Mouse (Mus musculus): ENCODE measurements around the gene Dusp9.

Gene Dusp9

DNA sequence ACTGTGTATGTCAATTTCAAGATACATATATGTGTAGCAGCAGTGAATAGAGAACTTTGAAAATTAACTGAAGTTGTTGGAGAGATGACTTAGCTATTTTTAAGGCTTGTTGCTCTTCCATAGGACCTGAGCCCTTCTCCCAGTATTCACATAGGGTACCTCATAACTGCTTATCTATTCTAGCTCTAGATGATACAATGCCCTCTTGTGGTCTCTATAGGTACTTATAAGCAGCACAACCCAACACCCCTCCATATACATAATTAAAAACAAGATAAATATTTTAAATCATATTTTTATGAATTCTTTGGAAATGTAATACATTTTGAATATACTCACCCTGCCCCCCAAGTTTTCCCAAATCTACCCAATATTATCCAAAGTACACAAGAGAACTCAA is 23.9 kb downstream of the Dusp9 start:
- DNase-seq (ENCODE audit: low spot score), result no peak

DNA sequence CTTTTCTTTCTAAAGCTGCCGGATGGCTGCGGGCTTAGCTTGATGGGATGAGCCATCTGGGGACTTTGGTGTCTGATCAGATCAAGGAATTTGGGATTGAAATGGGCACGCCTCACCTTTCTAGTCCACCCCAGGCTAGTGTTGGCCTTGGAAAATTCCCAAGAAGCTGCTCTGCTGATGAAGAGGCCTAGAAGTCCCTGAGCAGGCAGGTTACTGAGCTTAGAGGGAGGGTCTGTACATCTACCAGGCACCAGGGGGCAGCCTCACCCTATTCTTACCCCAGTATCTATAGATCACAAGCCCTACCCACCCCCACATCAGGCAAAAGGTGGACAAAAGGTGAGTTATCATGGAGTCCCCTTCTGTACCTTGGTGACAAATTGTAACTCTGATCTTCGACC is 32.8 kb downstream of the Dusp9 start:
- DNase-seq (ENCODE audit: low spot score), result no peak

- DNase-seq (ENCODE audit: low spot score), result no peak
These were observed 33.8 kb downstream of the Dusp9 start, which contains the start of gene Slc6a8 for GRCm38 (mm10) chrX:73672879-73673618. Slc6a8 (plus strand) TSS chrX:73673150.

DNA sequence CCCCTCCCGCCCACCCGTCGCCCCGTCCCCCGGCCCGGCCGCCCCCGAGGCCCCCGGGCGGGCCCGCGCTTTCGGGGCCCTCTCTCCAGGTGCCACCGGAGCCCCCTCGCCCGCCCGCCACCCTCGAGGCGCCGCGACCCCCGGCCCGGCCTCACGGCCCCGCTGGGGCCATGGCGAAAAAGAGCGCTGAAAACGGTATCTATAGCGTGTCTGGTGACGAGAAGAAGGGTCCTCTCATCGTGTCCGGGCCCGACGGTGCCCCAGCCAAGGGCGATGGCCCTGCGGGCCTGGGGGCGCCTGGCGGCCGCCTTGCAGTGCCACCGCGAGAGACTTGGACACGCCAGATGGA is 34.4 kb downstream of the Dusp9 start:
- no peak for DNase-seq (ENCODE audit: low spot score)

GRCm38 (mm10) chrX:73673968-73674661 is 34.9 kb downstream of the Dusp9 start:
- no peak for DNase-seq (ENCODE audit: low spot score)

- no peak for DNase-seq (ENCODE audit: low spot score)
These were observed 36.0 kb downstream of the Dusp9 start for GRCm38 (mm10) chrX:73675231-73675630.

DNA sequence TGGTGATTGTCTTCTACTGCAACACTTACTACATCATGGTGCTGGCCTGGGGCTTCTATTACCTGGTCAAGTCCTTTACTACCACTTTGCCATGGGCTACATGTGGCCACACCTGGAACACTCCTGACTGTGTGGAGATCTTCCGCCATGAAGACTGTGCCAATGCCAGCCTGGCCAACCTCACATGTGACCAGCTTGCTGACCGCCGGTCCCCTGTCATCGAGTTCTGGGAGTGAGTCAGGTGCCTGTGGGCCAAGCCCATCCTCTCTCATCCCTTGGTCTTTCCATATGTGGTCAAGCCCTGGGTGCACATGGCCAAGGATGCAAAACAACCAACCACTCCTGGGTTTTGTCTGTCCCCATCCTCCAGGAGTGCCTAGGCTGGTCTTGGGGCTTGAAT is 37.4 kb downstream of the Dusp9 start:
- no peak for DNase-seq (ENCODE audit: low spot score)

DNA sequence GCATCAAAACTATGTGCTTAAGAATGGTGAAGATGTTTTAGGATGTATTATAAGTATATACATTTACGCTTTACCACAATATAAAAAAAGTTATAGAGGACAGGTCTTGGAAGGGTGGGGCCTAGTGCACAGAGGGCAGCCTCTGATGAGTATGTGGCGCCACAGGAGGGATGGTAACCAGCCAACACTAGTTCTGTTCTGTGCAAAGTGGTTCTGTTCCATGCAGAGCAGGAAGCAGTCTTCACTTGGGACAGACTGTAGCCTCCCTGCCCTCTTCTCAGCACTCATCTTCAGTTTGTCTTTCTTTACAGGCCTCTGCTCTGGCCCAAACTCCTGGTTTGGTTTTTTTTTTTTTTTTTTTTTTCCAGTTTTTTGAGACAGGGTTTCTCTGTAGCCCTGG is 44.9 kb downstream of the Dusp9 start:
- DNase-seq (ENCODE audit: low spot score), result no peak

GRCm38 (mm10) chrX:73684978-73685377 is 45.8 kb downstream of the Dusp9 start:
- DNase-seq (ENCODE audit: low spot score), result no peak

GRCm38 (mm10) chrX:73685629-73686028 is 46.4 kb downstream of the Dusp9 start:
- no peak for DNase-seq (ENCODE audit: low spot score)

GRCm38 (mm10) chrX:73690917-73691629 is 51.9 kb downstream of the Dusp9 start:
- DNase-seq (ENCODE audit: low spot score), result no peak

All from layer of hippocampus, adult 9-10 months (tissue).